Mouse (Mus musculus) hindbrain, embryonic 14.5 days (tissue): Measurements from ENCODE around the gene A230050P20Rik. TPM values are rescaled to one million over a fixed set of nuclear protein-coding genes. Genes with fewer than 3 reads are reported as not detected.
"Not testable (repeated sequence)": the region's sequence is repeated elsewhere in the genome, so short reads cannot be mapped to it uniquely, and the experiment has no call there.

Source experiments
- ATAC-seq: fragments of 200-750 bp; cut with Nextera tagmentation; 2 replicates; pipeline ENCODE4 v1.8.0; 2017; ENCODE audit warnings: moderate number of reproducible peaks, mild to moderate bottlenecking, moderate TSS enrichment, moderate library complexity; ENCODE audit not compliant: low FRiP score
- DNase-seq: peaks from one replicate; pipeline ENCODE4 v3.0.0-alpha.2; 2015; ENCODE audit warnings: low spot score
- H3K27ac ChIP-seq: fragments of 300-500 bp; sonication (generic); 2 replicates; pipeline ENCODE4 v1.5.1; 2014; ENCODE audit warnings: mild to moderate bottlenecking, moderate library complexity
- H3K27me3 ChIP-seq: fragments of 300-500 bp; sonication (generic); 2 replicates; pipeline ENCODE4 v1.6.1; 2014; ENCODE audit warnings: mild to moderate bottlenecking, low read length, mixed read lengths; ENCODE audit not compliant: control insufficient read depth, insufficient read depth
- H3K36me3 ChIP-seq: fragments of 300-500 bp; sonication (generic); replicated peaks from 2 replicates; pipeline ENCODE4 v1.6.1; 2014; ENCODE audit not compliant: control insufficient read depth, insufficient read depth
- H3K4me1 ChIP-seq: fragments of 300-500 bp; sonication (generic); replicated peaks from 2 replicates; pipeline ENCODE4 v1.6.1; 2014; ENCODE audit warnings: antibody characterized with exemption, low read length, mixed read lengths; ENCODE audit not compliant: control insufficient read depth, insufficient read depth
- H3K4me2 ChIP-seq: fragments of 300-500 bp; sonication (generic); replicated peaks from 2 replicates; pipeline ENCODE4 v1.6.1; 2014; ENCODE audit warnings: mild to moderate bottlenecking, moderate library complexity
- H3K4me3 ChIP-seq: fragments of 300-500 bp; sonication (generic); replicated peaks from 2 replicates; pipeline ENCODE4 v1.5.1; 2014; ENCODE audit warnings: mild to moderate bottlenecking, low read length
- H3K9ac ChIP-seq: fragments of 300-500 bp; sonication (generic); 2 replicates; pipeline ENCODE4 v1.6.1; 2014
- H3K9me3 ChIP-seq: fragments of 300-500 bp; sonication (generic); 2 replicates; pipeline ENCODE4 v1.6.1; 2016; ENCODE audit warnings: low read length; ENCODE audit not compliant: control insufficient read depth
- WGBS: fragments of 180-500 bp; shearing (Covaris S2); extraction: QIAGEN DNeasy Blood & Tissue Kit; methylation state at CpG from one replicate; pipeline ENCODE4 v1.1.7; 2014; 5-methylcytosine and 5-hydroxymethylcytosine counted together
- polyA plus RNA-seq: library from polyadenylated mRNA; unstranded; fragments of >200 nt; fragmentation: Nextera tagmentation; extraction: Ambion mirVana; gene quantifications from 2 replicates; pipeline ENCODE4 v1.2.1, GENCODE M21; 2014

A230050P20Rik gene
- 5.8 and 6.9 TPM in 2 replicates for polyA plus RNA-seq

GRCm38 (mm10) chr9:20868448-20869001, at the start of gene A230050P20Rik:
Gene A230050P20Rik, plus strand, starts transcription at chr9:20868642.
- peak within 1 kb of the TSS; percentile 36; the same call in 1 of the 2 replicates for H3K9ac ChIP-seq
- no peak within 1 kb of the TSS for H3K27ac ChIP-seq
- H3K36me3 ChIP-seq = no peaks in the 10 kb centered on the region
- H3K4me3 ChIP-seq = peak within 1 kb of the TSS; percentile 29
- WGBS = 14% methylated on average over 41 of the region's 53 CpGs
- H3K9me3 ChIP-seq = no peaks in the 10 kb centered on the region
- no peaks in the 10 kb centered on the region for H3K4me1 ChIP-seq
- ATAC-seq (0 out of 2 replicates have a peak, but pooled peaks have one; percentile 25), DNase-seq (no peak)
- peaks cover 47% of the 10 kb centered on the region for H3K27me3 ChIP-seq
- H3K4me2 ChIP-seq = peak within 1 kb of the TSS; percentile 42

- Histone ChIP-seq H3K36me3 (no peaks in the 10 kb centered on the region), H3K4me2 (no peak overlapping the region), H3K27me3 (no peaks in the 10 kb centered on the region), H3K4me1 (no peaks in the 10 kb centered on the region; the same call in 1 of the 2 replicates), H3K4me3 (no peak overlapping the region), H3K9ac (no peak overlapping the region), H3K27ac (no peak overlapping the region), H3K9me3 (no peaks in the 10 kb centered on the region)
- WGBS = 76% methylated on average over 5 of the region's 5 CpGs
- DNase-seq (no peak), ATAC-seq (no peak)
Observed at GRCm38 (mm10) chr9:20820001-20820400, 48.4 kb upstream of the A230050P20Rik start.

DNA sequence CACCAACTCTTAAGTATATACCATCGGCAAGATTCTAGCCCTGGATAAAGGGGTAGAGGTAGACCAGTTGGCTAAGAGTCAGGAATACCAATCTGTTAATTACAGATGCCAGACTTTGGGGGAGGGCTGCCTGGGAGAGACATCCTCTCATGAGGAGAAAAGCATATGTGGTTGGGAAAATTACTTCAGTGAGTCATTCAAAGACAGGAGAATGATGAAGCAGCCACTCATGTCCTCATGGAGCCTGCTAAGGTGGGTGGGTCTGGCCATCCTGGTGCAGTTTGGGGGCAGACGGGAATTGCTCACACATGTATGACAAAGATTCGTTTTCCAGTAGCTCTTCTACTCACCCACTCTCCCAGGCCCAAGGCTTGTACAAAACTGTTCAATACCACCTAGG, 45.6 kb upstream of the A230050P20Rik start:
- Histone ChIP-seq H3K27ac (no peak overlapping the region), H3K9me3 (no peaks in the 10 kb centered on the region), H3K4me3 (no peak overlapping the region), H3K36me3 (no peaks in the 10 kb centered on the region), H3K4me2 (no peak overlapping the region), H3K27me3 (no peaks in the 10 kb centered on the region), H3K9ac (no peak overlapping the region), H3K4me1 (no peaks in the 10 kb centered on the region)
- ATAC-seq (no peak), DNase-seq (no peak)
- 85% methylated on average over 3 of the region's 3 CpGs for WGBS

GRCm38 (mm10) chr9:20825781-20826180, 42.7 kb upstream of the A230050P20Rik start:
- Histone ChIP-seq H3K4me1 (no peaks in the 10 kb centered on the region), H3K27ac (no peak overlapping the region), H3K27me3 (no peaks in the 10 kb centered on the region), H3K4me2 (no peak overlapping the region), H3K9me3 (no peaks in the 10 kb centered on the region), H3K4me3 (no peak overlapping the region), H3K36me3 (no peaks in the 10 kb centered on the region), H3K9ac (no peak overlapping the region)
- DNase-seq (no peak), ATAC-seq (no peak)
- WGBS = 71% methylated on average over 5 of the region's 5 CpGs

- no peak overlapping the region for H3K4me2 ChIP-seq
- H3K27ac ChIP-seq = no peak overlapping the region
- no peak overlapping the region for H3K4me3 ChIP-seq
- H3K36me3 ChIP-seq = no peaks in the 10 kb centered on the region
- no peaks in the 10 kb centered on the region for H3K4me1 ChIP-seq
- WGBS = 94% methylated on average over 1 of the region's 1 CpGs
- H3K9ac ChIP-seq = no peak overlapping the region
- ATAC-seq = no peak
- H3K9me3 ChIP-seq = no peaks in the 10 kb centered on the region
- no peak for DNase-seq
- 0 out of 2 replicates have a peak, but pooled peaks cover 2% of the 10 kb centered on the region for H3K27me3 ChIP-seq
Observed at GRCm38 (mm10) chr9:20828127-20828526, 40.3 kb upstream of the A230050P20Rik start.

DNA sequence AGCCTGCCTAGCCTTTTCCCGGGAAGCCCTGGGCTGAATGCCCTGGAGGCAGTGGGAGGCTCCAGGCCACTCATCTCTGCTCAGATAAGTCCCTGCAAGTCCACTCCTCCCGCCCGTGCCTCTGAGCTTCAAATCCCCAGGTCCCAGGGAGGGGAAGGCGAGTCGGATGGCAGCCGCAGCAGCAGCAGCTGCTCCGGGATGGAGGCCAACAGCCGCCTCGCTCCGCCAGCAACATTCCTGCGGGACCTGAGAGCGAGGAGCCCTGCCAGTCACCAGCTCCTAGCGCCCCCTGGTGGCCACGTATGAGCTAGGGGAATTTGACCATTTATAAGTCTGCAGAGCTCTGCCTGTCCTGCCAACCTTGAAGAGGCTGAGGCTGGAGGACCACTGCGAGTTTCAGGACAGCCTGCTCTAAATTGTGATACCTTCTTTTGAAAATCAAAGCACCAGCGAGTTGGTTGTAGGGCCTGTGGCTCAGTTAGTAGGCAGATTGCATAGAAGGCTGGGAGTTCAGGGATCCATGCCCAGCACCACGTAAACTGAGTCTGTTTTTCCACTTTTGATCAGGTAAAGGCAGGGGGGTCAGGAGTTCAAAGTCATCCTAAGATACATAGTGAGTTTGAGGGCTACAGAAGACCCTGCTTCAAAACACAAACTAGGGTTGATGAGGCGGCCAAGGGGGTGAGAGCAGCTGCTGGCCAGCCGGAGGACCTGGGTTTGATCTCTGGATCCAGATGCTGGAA, 37.4 kb upstream of the A230050P20Rik start:
- ATAC-seq (peak; percentile 93), DNase-seq (peak; percentile 95)
- no peak overlapping the region for H3K4me3 ChIP-seq
- H3K9ac ChIP-seq = peak overlapping the region; percentile 41; the same call in 1 of the 2 replicates
- no peaks in the 10 kb centered on the region for H3K36me3 ChIP-seq
- H3K27me3 ChIP-seq = 0 out of 2 replicates have a peak, but pooled peaks cover 2% of the 10 kb centered on the region
- no peaks in the 10 kb centered on the region for H3K4me1 ChIP-seq
- no peaks in the 10 kb centered on the region for H3K9me3 ChIP-seq
- peak overlapping the region; percentile 32 for H3K4me2 ChIP-seq
- H3K27ac ChIP-seq = no peak overlapping the region
- 16% methylated on average over 19 of the region's 19 CpGs for WGBS

- H3K4me3 ChIP-seq = no peak overlapping the region
Observed at GRCm38 (mm10) chr9:20834881-20835280, 33.6 kb upstream of the A230050P20Rik start.

DNA sequence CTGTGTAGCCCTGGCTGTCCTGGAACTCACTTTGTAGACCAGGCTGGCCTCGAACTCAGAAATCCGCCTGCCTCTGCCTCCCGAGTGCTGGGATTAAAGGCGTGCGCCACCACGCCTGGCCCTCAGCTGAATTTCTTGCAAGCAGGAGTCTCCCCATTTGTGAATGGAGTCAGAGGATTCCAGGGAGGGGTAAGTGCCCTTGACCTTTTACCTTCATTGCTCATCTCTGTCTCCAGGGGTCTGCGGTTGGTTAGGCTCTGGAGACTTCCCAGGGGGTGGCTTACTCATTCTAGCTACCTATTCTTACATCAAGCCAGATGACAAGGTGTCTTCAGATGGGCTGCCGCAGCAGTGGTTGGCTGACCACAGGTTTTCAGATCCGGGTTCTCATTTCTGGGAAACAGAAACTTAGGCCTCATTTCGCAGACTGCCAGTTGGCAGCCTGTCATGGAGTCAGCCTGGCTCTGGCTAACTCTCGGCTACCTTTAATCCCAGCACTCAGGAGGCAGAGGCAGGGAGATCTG, 32.9 kb upstream of the A230050P20Rik start:
- H3K36me3 ChIP-seq, H3K4me2 ChIP-seq, DNase-seq, H3K4me1 ChIP-seq, H3K9ac ChIP-seq, H3K27ac ChIP-seq, ATAC-seq, H3K27me3 ChIP-seq, H3K4me3 ChIP-seq, H3K9me3 ChIP-seq: not testable (repeated sequence)
- 88% methylated on average over 11 of the region's 11 CpGs for WGBS

More at GRCm38 (mm10) chr9:20834881-20835280, 33.6 kb upstream of the A230050P20Rik start:
- H3K27me3 ChIP-seq = 0 out of 2 replicates have a peak, but pooled peaks cover 2% of the 10 kb centered on the region
- no peaks in the 10 kb centered on the region for H3K36me3 ChIP-seq
- H3K9me3 ChIP-seq = no peaks in the 10 kb centered on the region
- no peak overlapping the region for H3K27ac ChIP-seq
- DNase-seq (no peak), ATAC-seq (no peak)
- H3K9ac ChIP-seq = no peak overlapping the region
- no peaks in the 10 kb centered on the region for H3K4me1 ChIP-seq
- 73% methylated on average over 1 of the region's 1 CpGs for WGBS
- no peak overlapping the region for H3K4me2 ChIP-seq

GRCm38 (mm10) chr9:20837184-20837947, 31.1 kb upstream of the A230050P20Rik start:
- no peak overlapping the region for H3K27ac ChIP-seq
- no peaks in the 10 kb centered on the region for H3K36me3 ChIP-seq
- ATAC-seq (no peak), DNase-seq (no peak)
- H3K4me3 ChIP-seq = no peak overlapping the region
- no peak overlapping the region for H3K4me2 ChIP-seq
- no peaks in the 10 kb centered on the region for H3K4me1 ChIP-seq
- H3K9me3 ChIP-seq = no peaks in the 10 kb centered on the region
- WGBS = 73% methylated on average over 9 of the region's 9 CpGs
- H3K27me3 ChIP-seq = no peaks in the 10 kb centered on the region
- H3K9ac ChIP-seq = no peak overlapping the region
